Mouse (Mus musculus): Measurements from ENCODE around the gene Narfl. TPM values are rescaled to one million over a fixed set of nuclear protein-coding genes. Genes with fewer than 3 reads are reported as not detected.
A peak's percentile ranks its signal among the peaks of the same experiment; 100 is the strongest.

Narfl gene
- polyA plus RNA-seq, 1 experiment from 2014 or later: 25.1 TPM

- WGBS: 95% methylated on average over 13 of the region's 13 CpGs
- Histone ChIP-seq H3K36me3 (peaks cover 51% of the 10 kb centered on the region), H3K27me3 (no peaks in the 10 kb centered on the region), H3K9me3 (replicated peaks) (no peaks in the 10 kb centered on the region), H3K4me2 (replicated peaks) (no peak overlapping the region), H3K27ac (no peak overlapping the region), H3K4me1 (peaks cover 75% of the 10 kb centered on the region), H3K9ac (no peak overlapping the region), H3K4me3 (no peak overlapping the region)
- no peak for ATAC-seq (ENCODE audit: low FRiP score)
Measured at GRCm38 (mm10) chr17:25827011-25827410, 53.4 kb downstream of the Narfl start.

DNA sequence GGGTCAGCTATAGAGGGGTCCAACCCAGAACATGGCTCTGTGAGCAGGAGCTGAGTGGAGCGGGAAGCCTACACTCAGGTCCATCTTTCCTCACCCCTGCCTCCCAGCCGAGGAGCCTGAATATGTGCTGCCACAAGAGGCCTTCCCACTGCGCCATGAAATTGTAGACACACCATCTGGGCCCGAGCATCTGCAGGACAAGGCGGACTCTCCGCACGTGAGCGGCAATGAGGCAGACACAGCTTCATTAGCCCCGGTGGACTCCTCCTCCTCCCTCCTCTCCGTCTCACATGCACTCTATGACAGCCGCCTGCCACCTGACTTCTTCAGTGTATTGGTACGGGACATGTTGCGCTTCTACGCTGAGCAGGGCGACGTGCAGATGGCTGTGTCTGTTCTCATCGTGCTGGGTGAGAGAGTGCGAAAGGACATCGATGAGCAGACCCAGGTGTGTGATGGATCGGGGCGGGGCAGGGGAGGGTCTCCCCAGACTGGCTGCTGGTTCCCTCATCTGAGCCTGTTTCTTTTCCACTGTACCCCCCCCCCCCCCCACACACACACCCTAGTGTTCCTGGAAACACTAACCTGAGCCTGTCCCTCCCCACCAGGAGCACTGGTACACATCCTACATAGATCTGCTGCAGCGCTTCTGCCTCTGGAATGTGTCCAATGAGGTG is 54.1 kb downstream of the Narfl start:
- ATAC-seq (ENCODE audit: low FRiP score): no peak
- no peak overlapping the region for H3K27ac ChIP-seq
- 85% methylated on average over 22 of the region's 22 CpGs for WGBS
- no peaks in the 10 kb centered on the region for H3K27me3 ChIP-seq
- H3K4me3 ChIP-seq: peak overlapping the region; percentile 61
- H3K4me1 ChIP-seq: peaks cover 77% of the 10 kb centered on the region
- peaks cover 51% of the 10 kb centered on the region for H3K36me3 ChIP-seq
- peak overlapping the region; percentile 92; the same call in 1 of the 2 replicates for H3K4me2 ChIP-seq (replicated peaks)
- H3K9ac ChIP-seq: peak overlapping the region; percentile 79
- H3K9me3 ChIP-seq (replicated peaks): no peaks in the 10 kb centered on the region

DNA sequence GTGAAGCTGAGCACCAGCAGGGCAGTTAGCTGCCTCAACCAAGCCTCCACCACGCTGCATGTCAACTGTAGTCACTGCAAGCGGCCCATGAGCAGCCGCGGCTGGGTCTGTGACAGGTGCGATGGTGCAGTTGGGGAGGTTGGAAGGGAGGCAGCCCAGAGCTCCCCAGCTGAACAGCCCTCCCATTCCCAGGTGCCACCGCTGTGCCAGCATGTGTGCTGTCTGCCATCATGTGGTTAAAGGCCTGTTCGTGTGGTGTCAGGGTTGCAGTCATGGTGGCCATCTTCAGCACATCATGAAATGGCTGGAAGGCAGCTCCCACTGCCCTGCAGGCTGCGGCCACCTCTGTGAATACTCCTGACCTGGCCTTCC is 54.6 kb downstream of the Narfl start:
- H3K4me2 ChIP-seq (replicated peaks): peak overlapping the region; percentile 92
- peaks cover 74% of the 10 kb centered on the region for H3K4me1 ChIP-seq
- peak overlapping the region; percentile 61 for H3K4me3 ChIP-seq
- peaks cover 51% of the 10 kb centered on the region for H3K36me3 ChIP-seq
- peak overlapping the region; percentile 91 for H3K27ac ChIP-seq
- 85% methylated on average over 8 of the region's 8 CpGs for WGBS
- peak overlapping the region; percentile 79 for H3K9ac ChIP-seq
- H3K9me3 ChIP-seq (replicated peaks): no peaks in the 10 kb centered on the region
- ATAC-seq (ENCODE audit: low FRiP score): no peak
- H3K27me3 ChIP-seq: no peaks in the 10 kb centered on the region

DNA sequence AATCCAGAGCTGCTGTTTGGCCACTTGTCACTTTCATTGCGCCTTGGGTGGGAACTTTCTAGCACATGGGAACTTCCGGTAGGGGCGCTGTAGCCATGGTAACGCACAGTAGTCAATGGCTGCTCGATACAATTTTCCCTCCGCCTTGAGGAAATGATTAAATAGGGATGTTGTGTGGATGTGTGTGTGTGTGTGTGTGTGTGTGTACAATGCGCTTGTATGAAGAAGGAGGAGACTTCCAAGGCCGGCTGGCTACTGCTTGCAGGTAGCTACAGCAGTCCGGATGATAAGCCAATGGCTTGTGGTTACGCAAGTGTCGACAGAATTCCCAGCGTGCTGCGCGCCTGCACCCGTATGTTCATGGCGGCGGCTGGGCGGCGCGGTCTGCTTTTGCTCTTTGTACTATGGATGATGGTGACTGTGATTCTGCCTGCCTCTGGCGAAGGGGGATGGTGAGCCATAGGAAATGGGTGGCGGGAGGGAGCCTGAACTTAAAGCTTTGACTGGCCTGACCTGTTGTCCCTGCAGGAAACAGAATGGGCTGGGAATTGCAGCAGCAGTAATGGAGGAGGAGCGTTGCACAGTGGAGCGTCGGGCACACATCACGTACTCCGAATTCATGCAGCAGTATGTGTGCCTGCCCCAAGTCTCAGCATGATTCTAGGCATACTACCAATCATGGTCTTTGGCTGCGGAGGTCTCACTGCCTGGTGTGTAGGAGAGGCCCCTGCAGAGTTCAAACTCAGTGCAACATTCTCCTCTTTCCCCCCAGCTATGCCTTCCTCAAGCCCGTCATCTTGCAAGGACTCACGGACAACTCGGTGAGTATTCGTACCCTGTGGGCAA is 55.4 kb downstream of the Narfl start, which contains the start of gene Jmjd8:
Gene Jmjd8 (plus strand): TSS at position 156 of the 846 bp plus-strand sequence.
- no peaks in the 10 kb centered on the region for H3K9me3 ChIP-seq (replicated peaks)
- peak; percentile 48 for ATAC-seq (ENCODE audit: low FRiP score)
- peak within 1 kb of the TSS; percentile 79 for H3K9ac ChIP-seq
- peaks cover 51% of the 10 kb centered on the region for H3K36me3 ChIP-seq
- H3K27ac ChIP-seq: peak within 1 kb of the TSS; percentile 91
- under 1% methylated on average over 32 of the region's 32 CpGs for WGBS
- peaks cover 79% of the 10 kb centered on the region for H3K4me1 ChIP-seq
- H3K4me3 ChIP-seq: peak within 1 kb of the TSS; percentile 61
- no peaks in the 10 kb centered on the region for H3K27me3 ChIP-seq
- peak within 1 kb of the TSS; percentile 92 for H3K4me2 ChIP-seq (replicated peaks)

DNA sequence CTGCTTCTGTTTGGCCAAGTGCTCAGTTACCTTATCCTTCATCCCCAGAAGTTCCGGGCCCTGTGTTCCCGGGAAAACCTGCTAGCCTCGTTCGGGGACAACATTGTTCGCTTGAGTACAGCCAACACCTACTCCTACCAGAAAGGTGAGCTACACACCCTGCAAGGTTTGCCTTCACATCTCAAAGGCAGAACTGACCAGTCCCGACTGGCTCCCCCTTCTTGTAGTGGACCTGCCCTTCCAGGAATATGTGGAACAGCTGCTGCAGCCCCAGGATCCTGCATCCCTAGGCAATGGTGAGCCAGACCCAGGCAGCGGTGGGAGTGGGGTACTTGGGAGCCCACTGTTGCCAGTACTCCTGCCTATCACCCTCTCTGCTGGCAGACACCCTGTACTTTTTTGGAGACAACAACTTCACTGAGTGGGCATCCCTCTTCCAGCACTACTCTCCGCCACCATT is 56.0 kb downstream of the Narfl start:
- no peak for ATAC-seq (ENCODE audit: low FRiP score)
- H3K4me1 ChIP-seq: peaks cover 79% of the 10 kb centered on the region
- H3K27ac ChIP-seq: peak overlapping the region; percentile 91
- peak overlapping the region; percentile 61 for H3K4me3 ChIP-seq
- H3K27me3 ChIP-seq: no peaks in the 10 kb centered on the region
- 41% methylated on average over 8 of the region's 8 CpGs for WGBS
- no peaks in the 10 kb centered on the region for H3K9me3 ChIP-seq (replicated peaks)
- peaks cover 51% of the 10 kb centered on the region for H3K36me3 ChIP-seq
- peak overlapping the region; percentile 79 for H3K9ac ChIP-seq
- peak overlapping the region; percentile 92 for H3K4me2 ChIP-seq (replicated peaks)

GRCm38 (mm10) chr17:25830200-25830753 is 56.7 kb downstream of the Narfl start:
- Histone ChIP-seq H3K4me3 (peak overlapping the region; percentile 2), H3K9me3 (replicated peaks) (no peaks in the 10 kb centered on the region), H3K27ac (no peak overlapping the region), H3K4me1 (peaks cover 79% of the 10 kb centered on the region), H3K9ac (no peak overlapping the region), H3K36me3 (peaks cover 56% of the 10 kb centered on the region), H3K27me3 (no peaks in the 10 kb centered on the region), H3K4me2 (replicated peaks) (peak overlapping the region; percentile 92)
- 85% methylated on average over 4 of the region's 4 CpGs for WGBS
- no peak for ATAC-seq (ENCODE audit: low FRiP score)

DNA sequence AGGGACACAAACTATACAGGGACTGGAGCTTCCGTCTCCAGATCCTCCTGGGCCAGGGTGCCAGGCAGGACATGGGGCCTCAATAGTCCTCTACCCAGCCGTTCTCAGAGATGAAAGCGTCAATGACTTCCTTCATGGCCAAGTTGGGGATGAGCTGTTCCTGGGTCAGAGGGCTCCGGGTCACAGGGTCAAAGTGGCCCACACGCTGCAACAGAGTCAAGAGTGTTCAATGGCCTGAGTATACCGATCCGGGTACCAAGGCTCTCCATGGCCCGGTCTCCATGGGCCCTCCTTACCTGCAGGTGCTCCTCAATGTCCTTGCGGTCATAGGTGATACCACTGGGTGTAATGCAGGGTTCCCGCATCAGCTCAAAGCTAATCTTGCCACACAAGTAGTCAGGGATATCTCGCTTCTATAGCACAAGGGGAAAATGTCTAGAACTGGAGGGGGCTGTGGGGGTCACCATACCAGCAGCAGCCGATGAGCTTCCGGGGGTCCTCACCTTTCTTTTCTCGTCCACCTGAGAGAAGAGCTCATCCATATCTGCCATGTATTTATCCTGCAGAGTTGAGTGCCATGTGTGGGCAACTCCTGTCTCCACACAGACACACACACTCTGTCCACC is 57.3 kb downstream of the Narfl start:
- no peaks in the 10 kb centered on the region for H3K9me3 ChIP-seq (replicated peaks)
- peak overlapping the region; percentile 89; the same call in 1 of the 2 replicates for H3K4me2 ChIP-seq (replicated peaks)
- no peak for ATAC-seq (ENCODE audit: low FRiP score)
- H3K27ac ChIP-seq: no peak overlapping the region
- 0 out of 2 replicates have a peak overlapping the region, but pooled peaks have one; percentile 84 for H3K9ac ChIP-seq
- 88% methylated on average over 14 of the region's 14 CpGs for WGBS
- H3K36me3 ChIP-seq: peaks cover 54% of the 10 kb centered on the region
- H3K4me3 ChIP-seq: peak overlapping the region; percentile 73; the same call in 1 of the 2 replicates
- H3K4me1 ChIP-seq: peaks cover 78% of the 10 kb centered on the region
- H3K27me3 ChIP-seq: no peaks in the 10 kb centered on the region

- Histone ChIP-seq H3K9ac (peak overlapping the region; percentile 84), H3K4me2 (replicated peaks) (peak overlapping the region; percentile 89), H3K9me3 (replicated peaks) (no peaks in the 10 kb centered on the region), H3K27me3 (no peaks in the 10 kb centered on the region), H3K4me1 (peaks cover 79% of the 10 kb centered on the region), H3K4me3 (peak overlapping the region; percentile 73), H3K27ac (peak overlapping the region; percentile 96), H3K36me3 (peaks cover 46% of the 10 kb centered on the region)
- ATAC-seq (ENCODE audit: low FRiP score): no peak
- WGBS: 64% methylated on average over 21 of the region's 21 CpGs
Measured at GRCm38 (mm10) chr17:25831451-25832281, 58.1 kb downstream of the Narfl start.

GRCm38 (mm10) chr17:25832436-25833290 is 59.1 kb downstream of the Narfl start:
- Histone ChIP-seq H3K27ac (peak overlapping the region; percentile 96), H3K9ac (peak overlapping the region; percentile 84), H3K9me3 (replicated peaks) (no peaks in the 10 kb centered on the region), H3K4me1 (peaks cover 81% of the 10 kb centered on the region), H3K4me2 (replicated peaks) (peak overlapping the region; percentile 89), H3K36me3 (peaks cover 36% of the 10 kb centered on the region), H3K27me3 (no peaks in the 10 kb centered on the region), H3K4me3 (peak overlapping the region; percentile 73)
- peak; percentile 90 for ATAC-seq (ENCODE audit: low FRiP score)
- WGBS: under 1% methylated on average over 67 of the region's 77 CpGs

Data from hindbrain, embryonic 12.5 days (tissue).